Mouse (Mus musculus) heart, adult 2 months (tissue): ENCODE data around the gene Ccnd1.

Experiments
- CTCF ChIP-seq: fragments of 200-600 bp; IDR thresholded peaks from 2 replicates; pipeline ENCODE4 v1.8.1; 2022; ENCODE audit warnings: antibody characterized with exemption, mild to moderate bottlenecking, moderate library complexity
- EP300 ChIP-seq: fragments of 200-500 bp; IDR thresholded peaks from 2 replicates; pipeline ENCODE4 v1.6.1; 2011; ENCODE audit warnings: low read depth, low read length, control low read depth; ENCODE audit not compliant: insufficient read depth
- POLR2A ChIP-seq: fragments of 200-500 bp; IDR thresholded peaks from 2 replicates; pipeline ENCODE4 v1.6.1; 2011; ENCODE audit warnings: mild to moderate bottlenecking, low read depth, low read length, control low read depth; ENCODE audit not compliant: insufficient read depth

GRCm38 (mm10) chr7:144929506-144929905 lies 10.2 kb downstream of the Ccnd1 start:
- no peak for TF ChIP-seq POLR2A
- no peak for TF ChIP-seq EP300
- TF ChIP-seq CTCF = no peak
